Mouse (Mus musculus) layer of hippocampus, postnatal 14 days (tissue): ENCODE results near the gene Vwa1. TPM values are rescaled to one million over a fixed set of nuclear protein-coding genes. Genes with fewer than 3 reads are reported as not detected.

Experiments used
- microRNA-seq, 2 experiments: library from miRNA; unstranded; fragments of <30 nt; microRNA quantifications; one replicate each; pipeline ENCODE4 v1.2.0; 2021
- total RNA-seq, 2 experiments: library from RNA; stranded (reverse); gene quantifications; 2 replicates each; pipeline ENCODE4 v1.2.3; 2021

The Vwa1 gene
- total RNA-seq, 2 experiments from 2014 or later: 13.5 to 16.8 TPM

Small RNA genes lying within 50 kb of the gene (microRNA-seq; reads per million reads assigned to microRNA genes)
- gene Gm27743: 0 reads per million in 2 experiments

Other genes starting within 250 kb of the Vwa1 start
- 10 to 100 TPM; 61.0 to 68.9 TPM for gene Nadk, start 212.3 kb downstream of the Vwa1 start, total RNA-seq
- gene Slc35e2, start 173.3 kb downstream of the Vwa1 start, total RNA-seq: 10 to 100 TPM; 41.4 to 46.1 TPM
- gene Cdk11b, start 149.8 kb downstream of the Vwa1 start, total RNA-seq: 10 to 100 TPM; 45.4 to 50.7 TPM
- gene Gm10563, start 129.3 kb downstream of the Vwa1 start, total RNA-seq: not detected
- gene Mmp23, start 121.3 kb downstream of the Vwa1 start, total RNA-seq: 1 to 10 TPM; 1.5 to 4.7 TPM
- gene Mib2, start 105.5 kb downstream of the Vwa1 start, total RNA-seq: 10 to 100 TPM; 86.7 to 87.7 TPM
- 10 to 100 TPM; 22.5 to 26.4 TPM for gene Fndc10, start 80.4 kb downstream of the Vwa1 start, total RNA-seq
- 10 to 100 TPM; 65.7 to 79.1 TPM for gene Ssu72, start 69.9 kb downstream of the Vwa1 start, total RNA-seq
- 10 to 100 TPM; 41.6 to 45.7 TPM for gene Tmem240, start 39.9 kb downstream of the Vwa1 start, total RNA-seq
- gene Atad3a, start 13.6 kb downstream of the Vwa1 start, total RNA-seq: 10 to 100 TPM; 52.5 to 59.7 TPM
- gene Tmem88b, start 11.2 kb upstream of the Vwa1 start, total RNA-seq: 10 to 100 TPM; 18.0 to 18.1 TPM
- under 1 TPM in 1 of 2 experiments, not detected in 1; 0.48 TPM for gene Ankrd65, start 15.7 kb upstream of the Vwa1 start, total RNA-seq
- gene Mrpl20, start 28.2 kb upstream of the Vwa1 start, total RNA-seq: 100 to 1,000 TPM; 105 to 109 TPM
- 10 to 100 TPM; 77.7 to 89.3 TPM for gene Ccnl2, start 37.8 kb upstream of the Vwa1 start, total RNA-seq
- 10 to 100 TPM; 83.3 to 83.7 TPM for gene Aurkaip1, start 56.6 kb upstream of the Vwa1 start, total RNA-seq
- gene Mxra8, start 65.0 kb upstream of the Vwa1 start, total RNA-seq: 10 to 100 TPM; 10.0 to 12.7 TPM
- gene Dvl1, start 72.7 kb upstream of the Vwa1 start, total RNA-seq: 10 to 100 TPM; 72.9 to 75.8 TPM
- under 1 TPM; 0.25 to 0.29 TPM for gene Tas1r3, start 88.7 kb upstream of the Vwa1 start, total RNA-seq
- 10 to 100 TPM; 29.5 to 31.2 TPM for gene Cptp, start 94.7 kb upstream of the Vwa1 start, total RNA-seq
- 10 to 100 TPM; 29.4 to 33.0 TPM for gene Ints11, start 94.8 kb upstream of the Vwa1 start, total RNA-seq
- 10 to 100 TPM; 61.3 to 65.4 TPM for gene Pusl1, start 117.1 kb upstream of the Vwa1 start, total RNA-seq
- gene Acap3, start 117.1 kb upstream of the Vwa1 start, total RNA-seq: 100 to 1,000 TPM; 143 to 160 TPM
- gene Ube2j2, start 169.1 kb upstream of the Vwa1 start, total RNA-seq: 10 to 100 TPM; 75.2 to 78.9 TPM
- 10 to 100 TPM; 15.9 to 21.1 TPM for gene C1qtnf12, start 187.6 kb upstream of the Vwa1 start, total RNA-seq
- 1 to 10 TPM; 9.0 to 9.7 TPM for gene B3galt6, start 218.0 kb upstream of the Vwa1 start, total RNA-seq
- 100 to 1,000 TPM; 154 to 157 TPM for gene Sdf4, start 218.2 kb upstream of the Vwa1 start, total RNA-seq
- 1 to 10 TPM; 1.0 to 1.1 TPM for gene Tnfrsf4, start 239.1 kb upstream of the Vwa1 start, total RNA-seq